Mouse (Mus musculus) mature B cell (primary cell): ENCODE measurements around the gene Olfr284.

ENCODE experiments used
- in situ Hi-C: fragments of 300-500 bp; cut with MboI; formaldehyde crosslinking; loops from 2 replicates; pipeline ENCODE4 v1.14.3; 2019

Olfr284 gene

GRCm38 (mm10) chr15:98340887-98341286 lies at the start of gene Olfr284:
Gene Olfr284, minus strand, starts transcription at chr15:98340987.
- in situ Hi-C loops = no loop called here

- in situ Hi-C loops = no loop called here
Observed at GRCm38 (mm10) chr15:98389796-98390195, 49.0 kb upstream of the Olfr284 start.

- in situ Hi-C loops = no loop called here
Observed at GRCm38 (mm10) chr15:98387621-98388020, 46.8 kb upstream of the Olfr284 start.

GRCm38 (mm10) chr15:98380846-98381245 lies 40.1 kb upstream of the Olfr284 start, which contains the start of gene Olfr283:
Gene Olfr283, minus strand, starts transcription at chr15:98380946.
- in situ Hi-C loops = no loop called here

GRCm38 (mm10) chr15:98378209-98378608 lies 37.4 kb upstream of the Olfr284 start:
- in situ Hi-C loops = no loop called here

- in situ Hi-C loops = no loop called here
Observed at GRCm38 (mm10) chr15:98317177-98317724, 23.5 kb downstream of the Olfr284 start, which contains the start of gene Olfr285. Gene Olfr285, minus strand, starts transcription at chr15:98317353.

GRCm38 (mm10) chr15:98315703-98316102 lies 25.1 kb downstream of the Olfr284 start:
- in situ Hi-C loops = no loop called here

GRCm38 (mm10) chr15:98295628-98296551 lies 44.9 kb downstream of the Olfr284 start, which contains the start of gene Zfp641:
Gene Zfp641, minus strand, starts transcription at chr15:98296161.
- in situ Hi-C loops = no loop called here

GRCm38 (mm10) chr15:98293651-98294050 lies 47.1 kb downstream of the Olfr284 start:
- in situ Hi-C loops = no loop called here
